Mouse (Mus musculus) layer of hippocampus, adult 2 months (tissue): Measurements from ENCODE around the gene Pfkp. TPM values are rescaled to one million over a fixed set of nuclear protein-coding genes. Genes with fewer than 3 reads are reported as not detected.

Experiments
- DNase-seq, 2 experiments: peaks; one replicate each; pipeline ENCODE4 v3.0.0; 2022; ENCODE audit warnings: low spot score in 2 of 2
- H3K27ac ChIP-seq: fragments of 200-600 bp; 2 replicates; pipeline ENCODE4 v1.8.1; 2022
- H3K4me3 ChIP-seq: fragments of 200-600 bp; 2 replicates; pipeline ENCODE4 v1.8.1; 2022; ENCODE audit warnings: mild to moderate bottlenecking
- CTCF ChIP-seq: fragments of 200-600 bp; conservative IDR thresholded peaks from 2 replicates; pipeline ENCODE4 v1.8.1; 2022; ENCODE audit warnings: antibody characterized with exemption, mild to moderate bottlenecking, moderate library complexity
- total RNA-seq, 2 experiments: library from RNA; stranded (reverse); gene quantifications; 2 replicates each; pipeline ENCODE4 v1.2.3; 2021

Pfkp gene
- total RNA-seq, 2 experiments from 2014 or later: 210 to 212 TPM

- Histone ChIP-seq H3K4me3 (no peak overlapping the region), H3K27ac (no peak overlapping the region)
- no peak for DNase-seq
- no peak for TF ChIP-seq CTCF
Observed at GRCm38 (mm10) chr13:6621831-6622230, 26.7 kb downstream of the Pfkp start.

GRCm38 (mm10) chr13:6620250-6620649, 28.3 kb downstream of the Pfkp start:
- no peak overlapping the region for H3K4me3 ChIP-seq

GRCm38 (mm10) chr13:6618711-6619110, 29.9 kb downstream of the Pfkp start:
- no peak for DNase-seq
- no peak overlapping the region for H3K4me3 ChIP-seq
- TF ChIP-seq CTCF: no peak
- H3K27ac ChIP-seq: no peak overlapping the region

More at GRCm38 (mm10) chr13:6620250-6620649, 28.3 kb downstream of the Pfkp start:
- no peak overlapping the region for H3K27ac ChIP-seq
- no peak for TF ChIP-seq CTCF
- no peak for DNase-seq

GRCm38 (mm10) chr13:6613690-6614445, 34.7 kb downstream of the Pfkp start:
- Histone ChIP-seq H3K4me3 (no peak overlapping the region), H3K27ac (no peak overlapping the region)
- no peak for DNase-seq
- no peak for TF ChIP-seq CTCF

- peak; percentile 67 for TF ChIP-seq CTCF
- no peak overlapping the region for H3K27ac ChIP-seq
- H3K4me3 ChIP-seq: no peak overlapping the region
- DNase-seq: no peak
Observed at GRCm38 (mm10) chr13:6602786-6603409, 45.7 kb downstream of the Pfkp start.

GRCm38 (mm10) chr13:6601676-6602075, 46.9 kb downstream of the Pfkp start:
- H3K27ac ChIP-seq: no peak overlapping the region
- no peak overlapping the region for H3K4me3 ChIP-seq
- no peak for DNase-seq
- no peak for TF ChIP-seq CTCF

GRCm38 (mm10) chr13:6600626-6601025, 48.0 kb downstream of the Pfkp start:
- H3K27ac ChIP-seq: no peak overlapping the region
- H3K4me3 ChIP-seq: no peak overlapping the region
- TF ChIP-seq CTCF: no peak
- no peak for DNase-seq

GRCm38 (mm10) chr13:6597801-6598200, 50.8 kb downstream of the Pfkp start:
- no peak overlapping the region for H3K27ac ChIP-seq
- H3K4me3 ChIP-seq: no peak overlapping the region
- TF ChIP-seq CTCF: no peak
- no peak for DNase-seq

- DNase-seq: no peak
- Histone ChIP-seq H3K4me3 (no peak overlapping the region), H3K27ac (no peak overlapping the region)
- no peak for TF ChIP-seq CTCF
Observed at GRCm38 (mm10) chr13:6595403-6595802, 53.2 kb downstream of the Pfkp start.

- DNase-seq: no peak
- Histone ChIP-seq H3K4me3 (no peak overlapping the region), H3K27ac (no peak overlapping the region)
- TF ChIP-seq CTCF: no peak
Observed at GRCm38 (mm10) chr13:6590846-6591245, 57.7 kb downstream of the Pfkp start.

GRCm38 (mm10) chr13:6586009-6586408, 62.6 kb downstream of the Pfkp start:
- 0 out of 2 replicates have a peak, but pooled peaks have one; percentile 15 for TF ChIP-seq CTCF
- no peak overlapping the region; the same call in 1 of the 2 replicates for H3K27ac ChIP-seq
- DNase-seq: no peak
- H3K4me3 ChIP-seq: no peak overlapping the region

- no peak for DNase-seq
- H3K27ac ChIP-seq: no peak overlapping the region
- TF ChIP-seq CTCF: no peak
- no peak overlapping the region for H3K4me3 ChIP-seq
Observed at GRCm38 (mm10) chr13:6583499-6584125, 65.0 kb downstream of the Pfkp start.

- Histone ChIP-seq H3K27ac (no peak overlapping the region), H3K4me3 (no peak overlapping the region)
- TF ChIP-seq CTCF: peak; percentile 77
- no peak for DNase-seq
Observed at GRCm38 (mm10) chr13:6575920-6576509, 72.6 kb downstream of the Pfkp start.
